Comparison of ENCODE assay signal across 9 mouse cellular contexts in genomic region chr4:86898791-86899474, GRCm38 (mm10). TPM values are rescaled to one million over a fixed set of nuclear protein-coding genes. Genes with fewer than 3 reads are reported as not detected.
DNase-seq lines count a peak whose midpoint lies in the region; ATAC-seq and TF ChIP-seq lines count a peak whose summit lies in the region.
"Had no signal": no experiment of that assay in that cellular context is flagged by ENCODE, and none has a peak within 500 bp of the region (broad histone marks: within the 10 kb centered on the region; RNA-seq: fewer than 3 reads in every experiment).

No protein-coding gene starts in this region.

- no peaks in the 10 kb centered on the region for H3K36me3 ChIP-seq in liver, postnatal 0 days (replicated peaks; ENCODE audit: insufficient read depth, low read length)
- H3K36me3 ChIP-seq: forebrain, embryonic 12.5 days had no signal

- H3K4me2 ChIP-seq in liver, postnatal 0 days (ENCODE audit: low read depth, low read length): no peak overlapping the region
- H3K4me2 ChIP-seq: forebrain, embryonic 12.5 days had no signal

- peak overlapping the region; percentile 77 for H3K27ac ChIP-seq in liver, postnatal 0 days (ENCODE audit: low read depth)
- H3K27ac ChIP-seq: forebrain, embryonic 12.5 days had no signal

- peak; percentile 76 for TF ChIP-seq EP300 in liver, postnatal 0 days (IDR thresholded peaks at IDR 0.05; ENCODE audit: low read depth)

- H3K4me3 ChIP-seq in liver, postnatal 0 days (ENCODE audit: low read depth, low read length): no peak overlapping the region
- H3K4me3 ChIP-seq: forebrain, embryonic 12.5 days had no signal

- peaks cover 2% of the 10 kb centered on the region for H3K4me1 ChIP-seq in liver, postnatal 0 days (ENCODE audit: insufficient read depth)
- H3K4me1 ChIP-seq: forebrain, embryonic 12.5 days had no signal

- H3K27me3 ChIP-seq in liver, postnatal 0 days (ENCODE audit: insufficient read depth, low read length): no peaks in the 10 kb centered on the region
- H3K27me3 ChIP-seq: forebrain, embryonic 12.5 days had no signal

- DNase-seq in NIH3T3 (ENCODE audit: low read depth): peak; percentile 41
- peak; percentile 45 for DNase-seq in embryo, embryonic 9.5 days (ENCODE audit: extremely low spot score)
- DNase-seq in kidney, adult 11 months: peak; percentile 82
- peak; percentile 39 for DNase-seq in liver, postnatal 0 days
- no peak for DNase-seq in frontal cortex, postnatal 14 days (ENCODE audit: low spot score in 2 of 2)
- DNase-seq in urinary bladder, postnatal 10 days (ENCODE audit: low spot score): no peak
- DNase-seq in ovary, adult 18-20 months (ENCODE audit: low spot score): no peak
- no peak for DNase-seq in thymus, postnatal 14 days

- ATAC-seq in liver, postnatal 0 days: peak; percentile 56

- WGBS in liver, postnatal 0 days (ENCODE audit: insufficient replicate concordance): 34% methylated on average over 14 of the region's 14 CpGs

- no peak for TF ChIP-seq CTCF in liver, postnatal 0 days (IDR thresholded peaks at IDR 0.05; ENCODE audit: low read depth)

- no peak overlapping the region for H3K9ac ChIP-seq in liver, postnatal 0 days (replicated peaks)
- H3K9ac ChIP-seq: forebrain, embryonic 12.5 days had no signal

- no peaks in the 10 kb centered on the region for H3K9me3 ChIP-seq in liver, postnatal 0 days (ENCODE audit: low read length)
- H3K9me3 ChIP-seq: forebrain, embryonic 12.5 days had no signal

RNA-seq across cellular contexts. Expression of gene Acer2, which starts 24.7 kb away (rescaled TPM):
- polyA plus RNA-seq in liver, postnatal 0 days (2015; fragmentation: Nextera tagmentation; extraction: Ambion mirVana): 10.1 and 11.4 TPM in 2 replicates

RNA-seq across cellular contexts. Expression of gene Rps6, which starts 41.7 kb away (rescaled TPM):
- 455 and 469 TPM in 2 replicates for polyA plus RNA-seq in liver, postnatal 0 days (2015; fragmentation: Nextera tagmentation; extraction: Ambion mirVana)

Comparison
In these comparisons a context has a peak if more than half of its experiments do, and no peak if none do; other contexts are left out.
1. DNase-seq: peak in NIH3T3 (single experiment), embryo, embryonic 9.5 days (single experiment), kidney, adult 11 months (single experiment) and liver, postnatal 0 days (single experiment); none in frontal cortex, postnatal 14 days (0 of 2), urinary bladder, postnatal 10 days (single experiment), ovary, adult 18-20 months (single experiment) and thymus, postnatal 14 days (single experiment).